Comparison of ENCODE assay signal across 16 mouse cellular contexts in genomic region chr10:77098619-77099018, GRCm38 (mm10).
A peak's percentile ranks its signal among the peaks of the same experiment; 100 is the strongest.
DNase-seq lines count a peak whose midpoint lies in the region; ATAC-seq and TF ChIP-seq lines count a peak whose summit lies in the region.
"Had no signal": no experiment of that assay in that cellular context is flagged by ENCODE, and none has a peak within 500 bp of the region (broad histone marks: within the 10 kb centered on the region; RNA-seq: fewer than 3 reads in every experiment).

No protein-coding gene starts in this region.

- DNase-seq in liver, postnatal 0 days: no peak
- DNase-seq in adipocyte (ENCODE audit: low spot score): peak; percentile 64
- peak; percentile 14 for DNase-seq in skeletal muscle tissue, adult 2 months (ENCODE audit: low read depth, low spot score)
- DNase-seq in adrenal gland, postnatal 25 days: no peak
- DNase-seq: adrenal gland, postnatal 36 days; cerebellum, postnatal 14 days; gastrocnemius, postnatal 10 days; midbrain, embryonic 14.5 days; thymus, adult 2 months had no signal

- no peak for TF ChIP-seq EP300 in liver, postnatal 0 days (IDR thresholded peaks at IDR 0.05; ENCODE audit: low read depth)

- H3K4me1 ChIP-seq in liver, postnatal 0 days (ENCODE audit: insufficient read depth): peaks cover 22% of the 10 kb centered on the region
- H3K4me1 ChIP-seq in liver, embryonic 12.5 days: peaks cover 4% of the 10 kb centered on the region; the same call in 1 of the 2 replicates
- peaks cover 36% of the 10 kb centered on the region for H3K4me1 ChIP-seq in heart, embryonic 12.5 days (replicated peaks)

- peak overlapping the region; percentile 75 for H3K27ac ChIP-seq in liver, postnatal 0 days (ENCODE audit: low read depth)
- no peak overlapping the region for H3K27ac ChIP-seq in liver, embryonic 12.5 days
- peak overlapping the region; percentile 72 for H3K27ac ChIP-seq in heart, embryonic 12.5 days (ENCODE audit: poor library complexity, severe bottlenecking)
- H3K27ac ChIP-seq: macrophage had no signal

- H3K27me3 ChIP-seq in liver, postnatal 0 days (ENCODE audit: insufficient read depth, low read length): no peaks in the 10 kb centered on the region
- H3K27me3 ChIP-seq in liver, embryonic 12.5 days (replicated peaks): no peaks in the 10 kb centered on the region
- no peaks in the 10 kb centered on the region for H3K27me3 ChIP-seq in heart, embryonic 12.5 days (replicated peaks)
- H3K27me3 ChIP-seq: kidney, embryonic 15.5 days had no signal

- no peak for TF ChIP-seq CTCF in liver, postnatal 0 days (IDR thresholded peaks at IDR 0.05; ENCODE audit: low read depth)

- 76% methylated on average over 2 of the region's 2 CpGs for WGBS in liver, postnatal 0 days (ENCODE audit: insufficient replicate concordance)
- 58% methylated on average over 2 of the region's 2 CpGs for WGBS in liver, embryonic 12.5 days (ENCODE audit: insufficient replicate concordance)
- 80% methylated on average over 2 of the region's 2 CpGs for WGBS in heart, embryonic 12.5 days

- ATAC-seq in liver, postnatal 0 days: no peak
- no peak for ATAC-seq in liver, embryonic 12.5 days
- ATAC-seq in heart, embryonic 12.5 days (ENCODE audit: insufficient number of reproducible peaks, low FRiP score): no peak
- ATAC-seq in frontal cortex, adult (ENCODE audit: low TSS enrichment): no peak
- ATAC-seq: forebrain, embryonic 16.5 days had no signal

- H3K9ac ChIP-seq in liver, postnatal 0 days (replicated peaks): no peak overlapping the region
- no peak overlapping the region for H3K9ac ChIP-seq in liver, embryonic 12.5 days
- H3K9ac ChIP-seq in heart, embryonic 12.5 days: no peak overlapping the region
- H3K9ac ChIP-seq: kidney, embryonic 15.5 days had no signal

- H3K4me3 ChIP-seq in liver, postnatal 0 days (ENCODE audit: low read depth, low read length): no peak overlapping the region
- no peak overlapping the region for H3K4me3 ChIP-seq in liver, embryonic 12.5 days
- no peak overlapping the region for H3K4me3 ChIP-seq in heart, embryonic 12.5 days
- H3K4me3 ChIP-seq: erythroblast, embryonic 14.5 days; kidney, embryonic 15.5 days had no signal

- no peaks in the 10 kb centered on the region for H3K36me3 ChIP-seq in liver, postnatal 0 days (replicated peaks; ENCODE audit: insufficient read depth, low read length)
- peaks cover 15% of the 10 kb centered on the region; the same call in 1 of the 2 replicates for H3K36me3 ChIP-seq in liver, embryonic 12.5 days
- peaks cover 27% of the 10 kb centered on the region for H3K36me3 ChIP-seq in heart, embryonic 12.5 days

- no peaks in the 10 kb centered on the region for H3K9me3 ChIP-seq in liver, postnatal 0 days (ENCODE audit: low read length)
- no peaks in the 10 kb centered on the region for H3K9me3 ChIP-seq in liver, embryonic 12.5 days (replicated peaks)
- H3K9me3 ChIP-seq in heart, embryonic 12.5 days (replicated peaks): no peaks in the 10 kb centered on the region
- H3K9me3 ChIP-seq: kidney, embryonic 15.5 days had no signal

- H3K4me2 ChIP-seq in liver, postnatal 0 days (ENCODE audit: low read depth, low read length): no peak overlapping the region; the same call in 1 of the 2 replicates
- no peak overlapping the region for H3K4me2 ChIP-seq in liver, embryonic 12.5 days
- H3K4me2 ChIP-seq in heart, embryonic 12.5 days: no peak overlapping the region
- H3K4me2 ChIP-seq: kidney, embryonic 15.5 days had no signal

Comparison
In these comparisons a context has a peak if more than half of its experiments do, and no peak if none do; other contexts are left out.
1. DNase-seq: peak in adipocyte (single experiment) and skeletal muscle tissue, adult 2 months (single experiment); none in liver, postnatal 0 days (single experiment) and adrenal gland, postnatal 25 days (single experiment).